Comparison of ENCODE assay signal across 9 mouse cellular contexts in genomic region chr16:59559300-59560200, GRCm38 (mm10). TPM values are rescaled to one million over a fixed set of nuclear protein-coding genes. Genes with fewer than 3 reads are reported as not detected.
DNase-seq lines count a peak whose midpoint lies in the region; ATAC-seq and TF ChIP-seq lines count a peak whose summit lies in the region.
"Had no signal": no experiment of that assay in that cellular context is flagged by ENCODE, and none has a peak within 500 bp of the region (broad histone marks: within the 10 kb centered on the region; RNA-seq: fewer than 3 reads in every experiment).

No protein-coding gene starts in this region.

- no peak for DNase-seq in heart, postnatal 0 days (ENCODE audit: low spot score)
- no peak for DNase-seq in heart, adult 8-10 months (ENCODE audit: low spot score)
- DNase-seq in gastrocnemius, postnatal 25 days: peak; percentile 40
- peak; percentile 49 for DNase-seq in limb, embryonic 14.5 days (ENCODE audit: low spot score)
- peak; percentile 66 for DNase-seq in skeletal muscle tissue, adult 2 months (ENCODE audit: low read depth, low spot score)
- no peak for DNase-seq in layer of hippocampus, adult 18-20 months (ENCODE audit: low spot score in 2 of 2)
- DNase-seq in thymus, postnatal 0 days (ENCODE audit: low spot score): no peak
- no peak for DNase-seq in right cerebral cortex, postnatal 36 days (ENCODE audit: low spot score in 2 of 2)
- DNase-seq: cerebellum, adult 9-10 months had no signal

- TF ChIP-seq CTCF in heart, postnatal 0 days (IDR thresholded peaks at IDR 0.05; ENCODE audit: low read depth): no peak

- H3K9ac ChIP-seq in heart, postnatal 0 days (replicated peaks; ENCODE audit: low read depth, low read length): no peak overlapping the region
- H3K9ac ChIP-seq in limb, embryonic 14.5 days (ENCODE audit: low read depth, low read length, severe bottlenecking): no peak overlapping the region

- no peaks in the 10 kb centered on the region for H3K9me3 ChIP-seq in heart, postnatal 0 days (replicated peaks; ENCODE audit: control insufficient read depth, low read length)
- no peaks in the 10 kb centered on the region for H3K9me3 ChIP-seq in limb, embryonic 14.5 days (ENCODE audit: control insufficient read depth, low read length)

- H3K27ac ChIP-seq in heart, postnatal 0 days (ENCODE audit: low read depth): peak overlapping the region; percentile 71
- H3K27ac ChIP-seq in limb, embryonic 14.5 days (replicated peaks; ENCODE audit: low read depth, low read length): no peak overlapping the region

- ATAC-seq in heart, postnatal 0 days (ENCODE audit: insufficient read depth, low read depth): peak; percentile 69
- no peak for ATAC-seq in limb, embryonic 14.5 days (ENCODE audit: low FRiP score, low read depth)

- H3K4me3 ChIP-seq in heart, postnatal 0 days (ENCODE audit: low read depth, low read length): no peak overlapping the region
- no peak overlapping the region for H3K4me3 ChIP-seq in limb, embryonic 14.5 days (replicated peaks; ENCODE audit: low read length)

- no peak for TF ChIP-seq POLR2A in limb, embryonic 14.5 days (IDR thresholded peaks at IDR 0.05; ENCODE audit: borderline replicate concordance, extremely low read depth, insufficient read depth, insufficient read length)

- H3K27me3 ChIP-seq in heart, postnatal 0 days (ENCODE audit: control insufficient read depth, insufficient read depth, low read length): no peaks in the 10 kb centered on the region
- H3K27me3 ChIP-seq in limb, embryonic 14.5 days (ENCODE audit: control insufficient read depth, insufficient read depth, low read length): no peaks in the 10 kb centered on the region

- H3K4me1 ChIP-seq in heart, postnatal 0 days (ENCODE audit: control insufficient read depth, insufficient read depth): no peaks in the 10 kb centered on the region
- no peaks in the 10 kb centered on the region for H3K4me1 ChIP-seq in limb, embryonic 14.5 days (ENCODE audit: control insufficient read depth, insufficient read depth, low read length)

- H3K4me2 ChIP-seq in heart, postnatal 0 days (ENCODE audit: low read depth, low read length): no peak overlapping the region
- no peak overlapping the region for H3K4me2 ChIP-seq in limb, embryonic 14.5 days (replicated peaks; ENCODE audit: low read depth, low read length, severe bottlenecking)

- peaks cover 55% of the 10 kb centered on the region for H3K36me3 ChIP-seq in heart, postnatal 0 days (replicated peaks; ENCODE audit: control insufficient read depth, insufficient read depth, low read length)
- H3K36me3 ChIP-seq in limb, embryonic 14.5 days (ENCODE audit: control insufficient read depth, insufficient read depth, low read length): peaks cover 17% of the 10 kb centered on the region

- 64% methylated on average over 22 of the region's 22 CpGs for WGBS in heart, postnatal 0 days
- 62% methylated on average over 22 of the region's 22 CpGs for WGBS in limb, embryonic 14.5 days

- TF ChIP-seq EP300 in heart, postnatal 0 days (IDR thresholded peaks at IDR 0.05; ENCODE audit: low read depth): no peak

RNA-seq across cellular contexts. Expression of gene Crybg3, which starts 41.2 kb away (rescaled TPM):
- 26.9 and 40.0 TPM in 2 replicates for total RNA-seq in heart, postnatal 0 days (2014; rRNA removed; ENCODE audit: low replicate concordance)
- polyA plus RNA-seq in heart, postnatal 0 days (2015; fragmentation: Nextera tagmentation; extraction: Ambion mirVana): 8.9 and 9.2 TPM in 2 replicates
- 10 to 100 TPM; 71.6 to 83.9 (median 77.2) TPM for total RNA-seq in heart, adult 8-10 months (2022)
- total RNA-seq in gastrocnemius, postnatal 25 days (2021): 10 to 100 TPM; 35.2 to 42.8 TPM
- polyA plus RNA-seq in limb, embryonic 14.5 days (2012; rRNA removed): 15.3 and 16.6 TPM in 2 replicates
- 17.2 and 19.3 TPM in 2 replicates for polyA plus RNA-seq in limb, embryonic 14.5 days (2014; fragmentation: Nextera tagmentation; extraction: Ambion mirVana)
- 1 to 10 TPM; 4.5 TPM for total RNA-seq in layer of hippocampus, adult 18-20 months (2021)
- 2.0 and 2.1 TPM in 2 replicates for polyA plus RNA-seq in thymus, postnatal 0 days (2015; fragmentation: Nextera tagmentation; extraction: Ambion mirVana)

Comparison
In these comparisons a context has a peak if more than half of its experiments do, and no peak if none do; other contexts are left out.
1. DNase-seq: peak in gastrocnemius, postnatal 25 days (single experiment), limb, embryonic 14.5 days (single experiment) and skeletal muscle tissue, adult 2 months (single experiment); none in heart, postnatal 0 days (single experiment), heart, adult 8-10 months (single experiment), layer of hippocampus, adult 18-20 months (0 of 2), thymus, postnatal 0 days (single experiment) and right cerebral cortex, postnatal 36 days (0 of 2).